Mouse (Mus musculus): ENCODE data around the gene Msantd3.

The Msantd3 gene

GRCm38 (mm10) chr4:48610251-48610650 lies 70.5 kb downstream of the Msantd3 start:
- DNase-seq, result no peak

Data from lung, postnatal 14 days (tissue).